Mouse (Mus musculus) spleen, adult 10 weeks (tissue): ENCODE measurements around the gene Gm11214. TPM values are rescaled to one million over a fixed set of nuclear protein-coding genes. Genes with fewer than 3 reads are reported as not detected.

Experiments
- polyA plus RNA-seq: library from polyadenylated mRNA; stranded (reverse); fragments of 350-450 nt; fragmentation: Illumina TruSeq; extraction: RNeasy Lipid Tissue Mini Kit (QIAGEN cat#74804); gene quantifications from one replicate; pipeline ENCODE4 v1.2.3, GENCODE M21; 2015; ENCODE audit warnings: low replicate concordance; ENCODE audit not compliant: insufficient read depth

Gene Gm11214
- not detected for polyA plus RNA-seq

GRCm38 (mm10) chr4:63663279-63663678 lies at the start of gene Gm11214:
Gene Gm11214, minus strand, starts transcription at chr4:63663379.

GRCm38 (mm10) chr4:63622378-63622835 lies 40.8 kb downstream of the Gm11214 start, which contains the start of gene Tex48:
Gene Tex48, minus strand, starts transcription at chr4:63622428.

Other genes starting within 250 kb of the Gm11214 start
- 10.4 TPM for gene Whrn, start 167.4 kb downstream of the Gm11214 start, polyA plus RNA-seq
- 135 TPM for gene Atp6v1g1, start 118.6 kb downstream of the Gm11214 start, polyA plus RNA-seq
- gene Tmem268, start 104.6 kb downstream of the Gm11214 start, polyA plus RNA-seq = 18.6 TPM
- gene Gm11213, start 58.1 kb downstream of the Gm11214 start, polyA plus RNA-seq = not detected
- not detected for gene Tex48, start 41.0 kb downstream of the Gm11214 start, polyA plus RNA-seq
- gene Tnfsf15, start 81.7 kb upstream of the Gm11214 start, polyA plus RNA-seq = 0.91 TPM
- 17.1 TPM for gene Tnfsf8, start 198.0 kb upstream of the Gm11214 start, polyA plus RNA-seq